Mouse (Mus musculus): ENCODE results near the gene Taar5. TPM values are rescaled to one million over a fixed set of nuclear protein-coding genes. Genes with fewer than 3 reads are reported as not detected.

The Taar5 gene
- polyA plus RNA-seq, 1 experiment: not detected

DNA sequence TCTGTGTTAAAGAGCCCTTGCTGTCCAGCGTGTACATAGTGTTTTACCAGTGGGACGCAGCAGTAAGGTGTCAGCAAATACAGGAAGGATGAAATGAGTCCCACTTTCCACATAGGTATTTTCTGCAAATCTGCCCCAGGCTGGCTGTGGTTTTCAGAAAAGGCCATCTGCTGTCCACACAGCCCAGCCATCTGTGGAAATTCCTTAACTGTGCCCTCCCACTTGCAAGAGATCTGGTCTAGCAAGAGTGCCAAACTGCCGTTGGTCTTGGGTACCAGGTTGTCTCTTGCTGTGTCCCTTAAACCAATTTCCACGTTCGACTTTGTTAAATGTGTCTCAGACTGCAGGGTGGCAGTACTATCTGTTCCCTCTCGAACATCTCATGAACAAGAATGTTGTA lies 18.8 kb upstream of the Taar5 start:
- no peaks in the 10 kb centered on the region for H3K27me3 ChIP-seq (ENCODE audit: control insufficient read depth, insufficient read depth, low read length)
- peak; percentile 66 to 79 for DNase-seq
- TF ChIP-seq POLR2A (IDR thresholded peaks at IDR 0.05; ENCODE audit: borderline replicate concordance, insufficient read depth, low read length): no peak
- TF ChIP-seq CTCF (IDR thresholded peaks at IDR 0.05; ENCODE audit: borderline replicate concordance, insufficient read depth, low read depth, low read length): peak; percentile 18; the same call in 1 of the 2 replicates
- H3K4me3 ChIP-seq (replicated peaks; ENCODE audit: insufficient read depth, low read depth, low read length): no peak overlapping the region
- H3K27ac ChIP-seq (ENCODE audit: insufficient read depth, low read length): peak overlapping the region; percentile 71; the same call in 1 of the 2 replicates
- 9% methylated on average over 6 of the region's 6 CpGs for WGBS
- peaks cover 12% of the 10 kb centered on the region for H3K4me1 ChIP-seq (ENCODE audit: control insufficient read depth, insufficient read depth, low read length)

DNA sequence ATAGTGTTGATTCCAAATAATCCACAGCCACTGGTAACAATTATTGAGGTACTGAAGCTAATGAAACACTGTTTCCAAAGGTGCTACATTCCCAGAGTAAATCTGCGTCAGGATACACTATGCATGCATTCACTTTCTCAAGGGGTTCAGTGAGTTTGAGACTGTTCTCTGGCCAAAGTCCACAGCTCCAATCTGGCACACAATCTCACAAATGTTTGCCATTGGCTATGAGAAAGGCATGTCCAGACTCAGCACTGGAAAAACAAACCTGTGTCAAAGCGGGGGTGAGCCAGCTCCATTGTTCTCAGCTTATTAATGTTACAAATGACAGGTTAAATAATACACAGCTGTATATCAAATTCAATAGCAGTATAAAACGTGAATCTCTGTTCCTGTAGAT lies 11.4 kb upstream of the Taar5 start:
- H3K4me3 ChIP-seq (replicated peaks; ENCODE audit: insufficient read depth, low read depth, low read length): no peak overlapping the region
- WGBS: 22% methylated on average over 3 of the region's 3 CpGs
- no peaks in the 10 kb centered on the region for H3K27me3 ChIP-seq (ENCODE audit: control insufficient read depth, insufficient read depth, low read length)
- H3K27ac ChIP-seq (ENCODE audit: insufficient read depth, low read length): no peak overlapping the region
- H3K4me1 ChIP-seq (ENCODE audit: control insufficient read depth, insufficient read depth, low read length): peaks cover 2% of the 10 kb centered on the region; the same call in 1 of the 2 replicates
- TF ChIP-seq POLR2A (IDR thresholded peaks at IDR 0.05; ENCODE audit: borderline replicate concordance, insufficient read depth, low read length) (no peak), CTCF (IDR thresholded peaks at IDR 0.05; ENCODE audit: borderline replicate concordance, insufficient read depth, low read depth, low read length) (no peak)
- DNase-seq: peak in 1 of 2 experiments; percentile 20

DNA sequence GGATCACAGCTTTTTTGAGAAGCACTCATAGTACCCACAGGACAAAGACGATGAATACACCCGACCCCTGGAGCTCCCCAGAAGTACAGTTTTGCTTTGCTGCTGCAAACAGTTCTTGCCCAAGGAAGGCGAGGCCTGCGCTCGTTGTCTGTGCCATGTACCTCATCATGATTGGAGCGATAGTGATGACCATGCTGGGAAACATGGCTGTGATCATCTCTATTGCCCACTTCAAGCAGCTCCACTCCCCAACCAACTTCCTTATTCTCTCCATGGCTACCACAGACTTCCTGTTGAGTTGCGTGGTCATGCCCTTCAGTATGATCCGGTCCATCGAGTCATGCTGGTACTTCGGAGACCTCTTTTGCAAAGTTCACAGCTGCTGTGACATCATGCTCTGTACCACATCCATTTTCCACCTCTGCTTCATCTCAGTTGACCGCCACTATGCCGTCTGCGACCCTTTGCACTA lies 10.0 kb upstream of the Taar5 start, which contains the start of gene Taar4:
Taar4 (plus strand) TSS at position 51 of the 472 bp plus-strand sequence.
- no peak for DNase-seq
- no peak for TF ChIP-seq POLR2A (IDR thresholded peaks at IDR 0.05; ENCODE audit: borderline replicate concordance, insufficient read depth, low read length)
- TF ChIP-seq CTCF (IDR thresholded peaks at IDR 0.05; ENCODE audit: borderline replicate concordance, insufficient read depth, low read depth, low read length): no peak
- H3K4me3 ChIP-seq (replicated peaks; ENCODE audit: insufficient read depth, low read depth, low read length): no peak within 1 kb of the TSS
- H3K27ac ChIP-seq (ENCODE audit: insufficient read depth, low read length): no peak within 1 kb of the TSS
- H3K4me1 ChIP-seq (ENCODE audit: control insufficient read depth, insufficient read depth, low read length): peaks cover 2% of the 10 kb centered on the region; the same call in 1 of the 2 replicates
- H3K27me3 ChIP-seq (ENCODE audit: control insufficient read depth, insufficient read depth, low read length): no peaks in the 10 kb centered on the region
- 94% methylated on average over 13 of the region's 13 CpGs for WGBS

DNA sequence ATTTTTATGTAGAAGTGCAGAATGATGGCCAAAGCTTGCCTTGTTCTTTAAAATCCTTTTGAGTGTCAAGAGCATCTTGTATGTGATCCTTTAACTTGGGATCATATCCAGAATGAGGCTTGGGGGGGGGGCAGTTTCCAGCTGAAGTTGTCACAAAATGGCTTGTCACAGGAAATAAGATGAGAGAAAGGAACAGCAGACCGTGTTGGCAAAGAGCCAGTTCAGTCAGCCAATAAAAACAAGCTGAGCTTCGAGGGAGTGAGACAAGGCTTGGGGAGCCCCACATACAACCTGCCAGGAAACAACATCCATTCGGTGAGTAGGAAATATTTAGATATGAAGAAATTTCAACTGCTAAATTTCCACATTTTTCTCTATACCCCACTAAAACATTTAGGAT lies 7.1 kb upstream of the Taar5 start:
- no peaks in the 10 kb centered on the region for H3K27me3 ChIP-seq (ENCODE audit: control insufficient read depth, insufficient read depth, low read length)
- H3K27ac ChIP-seq (ENCODE audit: insufficient read depth, low read length): no peak overlapping the region
- TF ChIP-seq CTCF (IDR thresholded peaks at IDR 0.05; ENCODE audit: borderline replicate concordance, insufficient read depth, low read depth, low read length) (no peak), POLR2A (IDR thresholded peaks at IDR 0.05; ENCODE audit: borderline replicate concordance, insufficient read depth, low read length) (no peak)
- no peak overlapping the region for H3K4me3 ChIP-seq (replicated peaks; ENCODE audit: insufficient read depth, low read depth, low read length)
- no peak for DNase-seq
- H3K4me1 ChIP-seq (ENCODE audit: control insufficient read depth, insufficient read depth, low read length): peaks cover 2% of the 10 kb centered on the region; the same call in 1 of the 2 replicates
- WGBS: 12% methylated on average over 3 of the region's 3 CpGs

DNA sequence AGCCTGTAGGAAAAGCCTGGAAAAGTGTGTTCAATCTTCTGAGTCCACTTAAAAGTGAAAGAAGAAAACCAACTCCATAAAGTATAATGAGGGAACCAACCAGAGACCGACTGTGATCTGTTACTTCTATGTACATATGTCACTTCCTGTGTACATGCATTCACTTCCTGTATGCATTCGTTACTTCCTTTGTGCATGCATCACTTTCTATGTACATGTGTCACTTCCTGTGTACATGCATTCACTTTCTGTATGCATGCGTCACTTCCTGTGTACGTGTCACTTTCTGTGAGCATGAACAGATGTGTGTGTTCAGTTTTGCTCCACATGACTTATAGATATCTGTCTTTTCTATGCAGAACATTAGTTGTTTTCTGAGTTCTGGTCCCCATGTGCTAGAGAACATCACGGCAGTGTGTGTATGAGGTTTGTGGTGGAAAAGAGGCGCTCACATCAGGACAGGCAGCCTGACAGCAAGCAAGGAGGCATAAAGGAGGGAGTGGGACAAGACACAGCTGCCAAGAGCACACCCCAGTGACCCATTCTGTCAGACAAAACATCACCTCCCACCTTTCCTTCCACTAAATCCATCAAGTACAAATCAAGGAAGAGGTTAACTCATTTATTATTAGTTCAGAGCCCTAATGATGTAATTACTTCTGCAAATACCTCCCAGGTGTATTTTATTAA lies 5.4 kb upstream of the Taar5 start:
- 92% methylated on average over 6 of the region's 6 CpGs for WGBS
- DNase-seq: no peak

DNA sequence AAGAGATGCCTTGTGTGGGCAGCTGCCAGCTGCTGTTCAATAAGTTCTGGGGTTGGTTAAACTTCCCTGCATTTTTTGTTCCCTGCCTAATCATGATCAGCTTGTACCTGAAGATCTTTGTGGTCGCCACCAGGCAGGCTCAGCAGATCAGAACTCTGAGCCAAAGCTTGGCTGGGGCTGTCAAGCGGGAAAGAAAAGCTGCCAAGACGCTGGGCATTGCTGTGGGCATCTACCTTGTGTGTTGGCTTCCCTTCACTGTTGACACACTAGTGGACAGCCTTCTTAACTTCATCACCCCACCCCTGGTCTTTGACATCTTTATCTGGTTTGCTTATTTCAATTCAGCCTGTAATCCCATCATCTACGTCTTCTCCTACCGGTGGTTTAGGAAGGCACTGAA lies 750 bp downstream of the Taar5 start:
- DNase-seq: peak in 1 of 2 experiments; percentile 18
- Histone ChIP-seq H3K27me3 (ENCODE audit: control insufficient read depth, insufficient read depth, low read length) (no peaks in the 10 kb centered on the region), H3K4me1 (ENCODE audit: control insufficient read depth, insufficient read depth, low read length) (peaks cover 15% of the 10 kb centered on the region), H3K27ac (ENCODE audit: insufficient read depth, low read length) (no peak overlapping the region), H3K4me3 (replicated peaks; ENCODE audit: insufficient read depth, low read depth, low read length) (no peak overlapping the region)
- 24% methylated on average over 5 of the region's 5 CpGs for WGBS
- TF ChIP-seq CTCF (IDR thresholded peaks at IDR 0.05; ENCODE audit: borderline replicate concordance, insufficient read depth, low read depth, low read length) (no peak), POLR2A (IDR thresholded peaks at IDR 0.05; ENCODE audit: borderline replicate concordance, insufficient read depth, low read length) (no peak)

More for the DNA sequence above, 5.4 kb upstream of the Taar5 start:
- H3K27ac ChIP-seq (ENCODE audit: insufficient read depth, low read length): no peak overlapping the region
- H3K4me3 ChIP-seq (replicated peaks; ENCODE audit: insufficient read depth, low read depth, low read length): no peak overlapping the region
- no peaks in the 10 kb centered on the region for H3K4me1 ChIP-seq (ENCODE audit: control insufficient read depth, insufficient read depth, low read length)
- TF ChIP-seq POLR2A (IDR thresholded peaks at IDR 0.05; ENCODE audit: borderline replicate concordance, insufficient read depth, low read length) (no peak), CTCF (IDR thresholded peaks at IDR 0.05; ENCODE audit: borderline replicate concordance, insufficient read depth, low read depth, low read length) (no peak)
- no peaks in the 10 kb centered on the region for H3K27me3 ChIP-seq (ENCODE audit: control insufficient read depth, insufficient read depth, low read length)

DNA sequence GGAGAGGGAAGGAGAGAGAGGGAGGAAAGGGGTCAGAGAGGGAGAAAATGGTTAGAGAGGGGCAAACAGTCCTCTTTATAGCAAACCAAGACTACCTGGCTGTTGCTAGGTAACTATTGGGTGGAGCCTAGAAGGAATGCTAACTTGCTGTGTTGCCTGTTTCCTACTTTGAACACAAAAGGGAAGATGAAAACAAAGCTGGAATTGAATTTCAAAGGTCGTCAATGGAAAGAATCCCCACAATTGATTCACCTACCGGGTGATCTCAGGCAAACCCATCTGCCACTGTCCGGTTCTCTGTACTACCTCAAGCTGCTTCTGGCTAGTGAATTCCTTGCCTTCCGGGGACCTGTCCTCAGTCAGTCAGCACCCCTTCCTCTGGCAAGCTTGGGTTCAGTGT lies 7.5 kb downstream of the Taar5 start:
- 40% methylated on average over 4 of the region's 4 CpGs for WGBS
- Histone ChIP-seq H3K27ac (ENCODE audit: insufficient read depth, low read length) (no peak overlapping the region), H3K4me3 (replicated peaks; ENCODE audit: insufficient read depth, low read depth, low read length) (no peak overlapping the region), H3K4me1 (ENCODE audit: control insufficient read depth, insufficient read depth, low read length) (peaks cover 5% of the 10 kb centered on the region; the same call in 1 of the 2 replicates), H3K27me3 (ENCODE audit: control insufficient read depth, insufficient read depth, low read length) (no peaks in the 10 kb centered on the region)
- DNase-seq: no peak
- TF ChIP-seq POLR2A (IDR thresholded peaks at IDR 0.05; ENCODE audit: borderline replicate concordance, insufficient read depth, low read length) (no peak), CTCF (IDR thresholded peaks at IDR 0.05; ENCODE audit: borderline replicate concordance, insufficient read depth, low read depth, low read length) (no peak)

Measured in cerebellum, adult 2 months (tissue).